15 mouse cellular contexts compared by ENCODE assay signal in genomic region chr16:67121781-67122180, GRCm38 (mm10).
"Had no signal": no experiment of that assay in that cellular context is flagged by ENCODE, and none has a peak within 500 bp of the region (broad histone marks: within the 10 kb centered on the region; RNA-seq: fewer than 3 reads in every experiment).

No protein-coding gene starts in this region.

- H3K27ac ChIP-seq: lung, embryonic 15.5 days; macrophage; midbrain, embryonic 13.5 days; midbrain, embryonic 15.5 days; neural tube, embryonic 12.5 days; stomach, embryonic 15.5 days; stomach, postnatal 0 days had no signal

- H3K27me3 ChIP-seq: lung, embryonic 15.5 days; megakaryocyte, embryonic 14.5 days; midbrain, embryonic 13.5 days; midbrain, embryonic 15.5 days; neural tube, embryonic 12.5 days; stomach, embryonic 15.5 days had no signal

- H3K4me1 ChIP-seq: lung, embryonic 15.5 days; megakaryocyte, embryonic 14.5 days; midbrain, embryonic 13.5 days; midbrain, embryonic 15.5 days; neural tube, embryonic 12.5 days; stomach, embryonic 15.5 days had no signal

- DNase-seq: lung, adult 2 months; lung, postnatal 14 days; lung, postnatal 36 days; right cerebral cortex, postnatal 14 days; thymus, adult 2 months; thymus, postnatal 25 days; thymus, postnatal 4 days had no signal

- H3K4me3 ChIP-seq: lung, embryonic 15.5 days; megakaryocyte, embryonic 14.5 days; midbrain, embryonic 13.5 days; midbrain, embryonic 15.5 days; neural tube, embryonic 12.5 days; stomach, embryonic 15.5 days had no signal

- H3K36me3 ChIP-seq: lung, embryonic 15.5 days; midbrain, embryonic 13.5 days; midbrain, embryonic 15.5 days; neural tube, embryonic 12.5 days; stomach, embryonic 15.5 days had no signal
